Mouse (Mus musculus) liver, postnatal 0 days (tissue): Measurements from ENCODE around the gene Grk3. TPM values are rescaled to one million over a fixed set of nuclear protein-coding genes. Genes with fewer than 3 reads are reported as not detected.

ENCODE experiments used
- ATAC-seq: fragments of 200-750 bp; cut with Nextera tagmentation; 2 replicates; pipeline ENCODE4 v1.8.0; 2017; ENCODE audit warnings: mild to moderate bottlenecking, moderate library complexity
- DNase-seq: peaks from one replicate; pipeline ENCODE4 v3.0.0-alpha.2; 2016
- H3K27ac ChIP-seq: fragments of 300-500 bp; sonication (generic); 2 replicates; pipeline ENCODE4 v1.5.1; 2014; ENCODE audit warnings: antibody characterized with exemption, moderate library complexity, mild to moderate bottlenecking, low read depth
- H3K27me3 ChIP-seq: fragments of 300-500 bp; sonication (generic); 2 replicates; pipeline ENCODE4 v1.6.1; 2014; ENCODE audit warnings: low read length, control low read depth, mixed read lengths; ENCODE audit not compliant: insufficient read depth
- H3K36me3 ChIP-seq: fragments of 300-500 bp; sonication (generic); replicated peaks from 2 replicates; pipeline ENCODE4 v1.6.1; 2014; ENCODE audit warnings: mild to moderate bottlenecking, control low read depth, low read length, moderate library complexity, mixed read lengths; ENCODE audit not compliant: insufficient read depth
- H3K4me1 ChIP-seq: fragments of 300-500 bp; sonication (generic); 2 replicates; pipeline ENCODE4 v1.6.1; 2014; ENCODE audit warnings: antibody characterized with exemption, mild to moderate bottlenecking, control low read depth; ENCODE audit not compliant: insufficient read depth
- H3K4me2 ChIP-seq: fragments of 300-500 bp; sonication (generic); 2 replicates; pipeline ENCODE4 v1.6.1; 2014; ENCODE audit warnings: low read depth, mild to moderate bottlenecking, low read length, moderate library complexity, mixed read lengths
- H3K4me3 ChIP-seq: fragments of 300-500 bp; sonication (generic); 2 replicates; pipeline ENCODE4 v1.5.1; 2014; ENCODE audit warnings: low read depth, low read length
- H3K9ac ChIP-seq: fragments of 300-500 bp; sonication (generic); replicated peaks from 2 replicates; pipeline ENCODE4 v1.6.1; 2014; ENCODE audit warnings: mild to moderate bottlenecking, moderate library complexity
- H3K9me3 ChIP-seq: fragments of 300-500 bp; sonication (generic); 2 replicates; pipeline ENCODE4 v1.6.1; 2016; ENCODE audit warnings: mild to moderate bottlenecking, control low read depth, low read length, mixed read lengths
- CTCF ChIP-seq: sonication (generic); IDR thresholded peaks from 2 replicates; pipeline ENCODE4 v1.5.1; 2016; ENCODE audit warnings: antibody characterized with exemption, low read depth
- EP300 ChIP-seq: IDR thresholded peaks from 2 replicates; pipeline ENCODE4 v1.6.1; 2016; ENCODE audit warnings: antibody characterized with exemption, low read depth, mild to moderate bottlenecking
- WGBS: fragments of 180-500 bp; shearing (Covaris S2); extraction: QIAGEN DNeasy Blood & Tissue Kit; methylation state at CpG from one replicate; pipeline ENCODE4 v1.1.7; 2014; ENCODE audit not compliant: insufficient replicate concordance; 5-methylcytosine and 5-hydroxymethylcytosine counted together
- polyA plus RNA-seq: library from polyadenylated mRNA; unstranded; fragments of >200 nt; fragmentation: Nextera tagmentation; extraction: Ambion mirVana; gene quantifications from 2 replicates; pipeline ENCODE4 v1.2.1, GENCODE M21; 2015

Grk3 gene
- polyA plus RNA-seq, 1 experiment from 2014 or later = 2.1 TPM

DNA sequence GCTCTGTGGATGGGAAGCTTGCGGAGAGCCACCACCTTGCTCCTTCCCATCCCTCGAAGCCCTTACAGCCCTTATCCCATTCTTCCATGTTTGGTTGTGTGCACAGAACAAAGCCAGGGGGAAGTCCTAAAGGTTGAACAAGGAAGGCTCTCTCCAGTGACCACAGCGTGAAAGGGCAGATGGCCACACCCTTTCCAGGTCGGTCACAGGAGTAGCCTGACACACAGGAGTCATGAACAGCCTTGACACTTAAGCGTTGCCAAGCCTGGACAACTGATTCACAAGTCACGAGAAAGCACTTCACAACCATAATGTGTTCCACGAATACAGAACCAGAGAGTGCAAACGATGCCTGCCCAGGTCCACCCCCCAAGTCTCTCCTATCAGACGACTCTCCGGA is 3.7 kb downstream of the Grk3 start:
- Histone ChIP-seq H3K9ac (no peak overlapping the region), H3K9me3 (no peaks in the 10 kb centered on the region), H3K27me3 (no peaks in the 10 kb centered on the region), H3K4me3 (no peak overlapping the region), H3K27ac (no peak overlapping the region), H3K4me2 (no peak overlapping the region), H3K4me1 (peaks cover 30% of the 10 kb centered on the region), H3K36me3 (no peaks in the 10 kb centered on the region)
- 75% methylated on average over 10 of the region's 10 CpGs for whole genome bisulfite sequencing
- DNase-seq (no peak), ATAC-seq (no peak)
- TF ChIP-seq EP300 = no peak
- TF ChIP-seq CTCF = no peak

DNA sequence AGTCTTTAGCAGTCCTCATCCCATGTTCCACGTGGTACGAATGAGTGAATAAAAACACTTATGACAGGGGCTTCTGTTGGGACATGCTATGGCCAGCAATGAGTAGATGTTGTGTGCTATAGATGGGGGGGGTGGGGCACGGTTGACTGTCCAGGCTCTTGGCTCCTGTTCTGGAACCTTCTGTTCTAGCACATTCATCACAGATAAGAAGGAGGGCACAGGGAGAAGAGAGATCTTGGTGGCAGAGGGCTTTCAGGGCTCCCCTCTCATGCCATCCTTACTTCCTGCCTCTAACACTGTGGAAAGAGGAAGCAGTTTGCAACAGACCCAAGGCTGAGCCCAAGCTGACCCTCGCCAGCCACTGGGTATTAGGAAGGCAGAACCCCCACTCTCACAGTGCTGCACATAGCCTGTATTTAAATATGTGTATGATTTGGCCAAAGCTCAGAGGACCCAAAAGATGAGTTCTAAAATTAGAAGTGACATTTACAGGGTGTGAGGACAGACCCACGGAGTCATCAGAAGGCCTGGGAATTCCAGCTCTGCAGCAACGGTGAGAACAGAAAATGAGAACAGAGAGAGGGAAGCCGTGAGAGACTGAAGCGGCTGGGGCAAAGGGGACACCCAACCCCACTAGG is 6.3 kb downstream of the Grk3 start:
- Histone ChIP-seq H3K4me3 (no peak overlapping the region), H3K9ac (no peak overlapping the region), H3K4me2 (peak overlapping the region; percentile 26; the same call in 1 of the 2 replicates), H3K27ac (no peak overlapping the region), H3K36me3 (no peaks in the 10 kb centered on the region), H3K27me3 (no peaks in the 10 kb centered on the region), H3K9me3 (no peaks in the 10 kb centered on the region), H3K4me1 (peaks cover 18% of the 10 kb centered on the region)
- no peak for TF ChIP-seq CTCF
- TF ChIP-seq EP300 = no peak
- WGBS = 56% methylated on average over 8 of the region's 8 CpGs
- DNase-seq = no peak
- no peak for ATAC-seq

DNA sequence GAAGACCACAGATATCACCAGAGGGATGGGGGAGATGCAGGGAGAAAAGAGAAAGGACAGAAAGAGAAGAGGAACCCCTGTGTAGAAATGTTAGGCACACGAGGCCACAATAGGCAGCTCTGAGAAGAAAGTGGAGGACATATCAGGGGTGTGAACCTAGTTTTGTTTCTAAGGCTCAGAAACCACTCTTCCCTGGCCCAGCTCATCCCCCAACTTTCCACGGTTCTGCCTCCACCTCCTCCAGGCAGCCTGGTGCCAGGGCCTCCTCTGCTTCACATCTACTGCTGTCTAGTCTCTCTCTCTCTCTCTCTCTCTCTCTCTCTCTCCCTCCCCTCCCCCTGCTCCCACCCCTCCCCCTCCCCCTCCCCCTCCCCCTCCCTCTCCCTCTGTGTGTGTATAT is 7.1 kb downstream of the Grk3 start:
- Histone ChIP-seq H3K4me3 (no peak overlapping the region), H3K27ac (no peak overlapping the region), H3K4me1 (peaks cover 11% of the 10 kb centered on the region), H3K27me3 (no peaks in the 10 kb centered on the region), H3K9ac (no peak overlapping the region), H3K9me3 (no peaks in the 10 kb centered on the region), H3K36me3 (no peaks in the 10 kb centered on the region), H3K4me2 (no peak overlapping the region)
- ATAC-seq (no peak), DNase-seq (no peak)
- TF ChIP-seq CTCF (no peak), EP300 (no peak)
- 43% methylated on average over 2 of the region's 2 CpGs for WGBS

DNA sequence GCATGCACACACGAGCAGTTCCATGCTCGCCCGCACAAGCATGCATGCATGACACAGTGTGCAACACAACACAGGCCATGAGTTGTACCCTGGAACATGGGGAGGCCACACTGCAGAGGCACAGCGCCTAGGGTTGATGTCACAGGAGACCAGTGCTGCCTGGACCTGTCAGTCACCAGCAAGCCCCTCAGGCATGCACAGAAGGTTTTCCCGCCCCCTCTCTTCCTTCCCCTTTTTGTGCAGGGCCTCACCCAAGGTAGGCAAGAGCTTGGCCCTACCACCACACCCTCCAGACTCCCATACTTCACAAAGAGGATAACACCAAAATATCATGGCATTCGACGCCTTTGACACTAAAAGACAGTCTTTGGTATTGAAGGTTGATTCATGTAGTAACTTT is 8.6 kb downstream of the Grk3 start:
- Histone ChIP-seq H3K4me3 (no peak overlapping the region), H3K27ac (no peak overlapping the region), H3K36me3 (no peaks in the 10 kb centered on the region), H3K9ac (no peak overlapping the region), H3K27me3 (no peaks in the 10 kb centered on the region), H3K9me3 (no peaks in the 10 kb centered on the region), H3K4me1 (peaks cover 16% of the 10 kb centered on the region), H3K4me2 (no peak overlapping the region)
- 63% methylated on average over 7 of the region's 7 CpGs for WGBS
- TF ChIP-seq EP300 (no peak), CTCF (no peak)
- ATAC-seq = no peak
- no peak for DNase-seq

DNA sequence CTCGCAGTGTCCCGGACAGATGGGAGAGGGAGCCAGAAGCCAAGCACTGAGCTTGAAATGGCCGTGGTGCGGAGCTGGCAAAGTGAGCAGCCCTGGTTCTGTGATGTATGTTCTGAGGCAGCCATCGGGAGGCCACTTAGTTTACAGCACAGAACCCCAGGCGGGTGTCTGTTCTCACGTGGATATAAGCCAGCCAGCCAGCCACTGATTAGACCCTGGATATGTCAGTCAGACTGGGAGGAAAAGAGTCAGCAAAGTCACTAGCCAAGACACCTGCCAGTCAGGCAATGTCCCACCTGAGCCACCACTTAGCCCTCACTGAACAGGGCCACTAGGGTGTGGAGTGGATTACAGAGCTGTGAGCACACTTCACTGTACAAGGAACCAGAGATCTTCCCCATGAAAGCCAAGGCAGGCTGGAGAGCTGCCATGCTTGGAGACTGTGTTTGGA is 9.6 kb downstream of the Grk3 start:
- H3K27me3 ChIP-seq = no peaks in the 10 kb centered on the region
- H3K27ac ChIP-seq = no peak overlapping the region
- no peak overlapping the region for H3K9ac ChIP-seq
- ATAC-seq (no peak), DNase-seq (no peak)
- no peaks in the 10 kb centered on the region for H3K36me3 ChIP-seq
- H3K4me1 ChIP-seq = peaks cover 20% of the 10 kb centered on the region
- no peak overlapping the region for H3K4me2 ChIP-seq
- no peak for TF ChIP-seq CTCF
- TF ChIP-seq EP300 = no peak
- no peaks in the 10 kb centered on the region for H3K9me3 ChIP-seq
- H3K4me3 ChIP-seq = no peak overlapping the region
- 73% methylated on average over 7 of the region's 7 CpGs for WGBS

DNA sequence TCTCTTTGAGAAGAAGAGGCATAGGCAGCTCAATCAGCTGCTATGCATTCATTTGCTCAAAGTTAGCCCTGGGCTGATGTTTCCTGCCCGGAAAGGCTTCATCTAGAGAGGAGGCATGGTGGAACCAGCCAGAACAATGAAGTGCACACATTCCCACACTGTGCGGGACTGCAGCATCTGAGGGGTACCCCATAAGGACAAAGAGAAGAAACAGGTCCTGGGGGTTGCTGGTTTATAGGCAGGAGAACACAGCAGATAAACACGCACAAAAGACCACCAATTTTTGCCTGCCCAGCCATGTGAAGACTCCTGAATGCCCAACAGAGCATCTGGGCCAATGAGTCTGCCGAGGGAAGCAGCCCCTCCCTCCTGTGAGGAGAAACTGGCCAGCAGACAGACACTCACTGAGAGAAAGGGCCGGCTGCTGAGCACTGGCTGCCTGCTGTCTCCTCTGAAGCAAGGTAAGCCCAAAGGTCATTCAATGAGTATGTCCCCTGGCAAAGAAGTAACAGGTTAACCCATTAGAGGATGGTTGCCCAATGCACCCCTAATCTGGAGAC is 12.7 kb downstream of the Grk3 start:
- ATAC-seq (peak; percentile 46; the same call in 1 of the 2 replicates), DNase-seq (no peak)
- H3K27me3 ChIP-seq = no peaks in the 10 kb centered on the region
- no peak overlapping the region for H3K9ac ChIP-seq
- 50% methylated on average over 5 of the region's 5 CpGs for WGBS
- no peak overlapping the region for H3K27ac ChIP-seq
- no peak overlapping the region for H3K4me3 ChIP-seq
- H3K4me1 ChIP-seq = peaks cover 16% of the 10 kb centered on the region
- no peaks in the 10 kb centered on the region for H3K36me3 ChIP-seq
- no peak overlapping the region for H3K4me2 ChIP-seq
- H3K9me3 ChIP-seq = no peaks in the 10 kb centered on the region
- no peak for TF ChIP-seq CTCF
- no peak for TF ChIP-seq EP300
